Mouse (Mus musculus): ENCODE results near the gene E2f4. TPM values are rescaled to one million over a fixed set of nuclear protein-coding genes. Genes with fewer than 3 reads are reported as not detected.
"Not testable (repeated sequence)": the region's sequence is repeated elsewhere in the genome, so short reads cannot be mapped to it uniquely, and the experiment has no call there.

The E2f4 gene
- polyA plus RNA-seq, 1 experiment from 2014 or later, result 60.8 TPM

DNA sequence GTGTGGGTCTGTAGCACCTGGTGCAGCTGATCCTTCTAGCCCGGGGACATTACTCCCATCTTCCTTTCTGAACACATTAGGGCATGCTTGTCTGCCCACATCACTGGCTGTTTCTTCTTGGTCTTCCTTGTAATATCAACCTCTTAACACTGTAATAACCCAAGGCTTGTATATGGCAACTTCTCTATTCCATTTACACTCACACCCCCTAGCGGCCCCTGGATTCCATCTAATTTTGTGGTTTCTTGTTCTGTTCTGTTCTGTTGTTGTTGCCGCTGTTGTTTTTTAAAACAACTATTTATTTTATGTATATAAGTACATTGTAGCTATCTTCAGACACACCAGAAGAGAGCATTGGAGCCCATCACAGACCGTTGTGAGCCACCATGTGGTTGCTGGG, 10.6 kb upstream of the E2f4 start:
- Histone ChIP-seq H3K9me3 (replicated peaks) (no peaks in the 10 kb centered on the region), H3K27ac (ENCODE audit: poor library complexity, severe bottlenecking) (no peak overlapping the region), H3K4me1 (replicated peaks) (peaks cover 20% of the 10 kb centered on the region), H3K4me3 (no peak overlapping the region), H3K27me3 (replicated peaks) (peaks cover 29% of the 10 kb centered on the region), H3K4me2 (no peak overlapping the region), H3K36me3 (peaks cover 8% of the 10 kb centered on the region; the same call in 1 of the 2 replicates), H3K9ac (no peak overlapping the region)
- no peak for ATAC-seq (ENCODE audit: insufficient number of reproducible peaks, low FRiP score)
- 81% methylated on average over 4 of the region's 4 CpGs for WGBS

DNA sequence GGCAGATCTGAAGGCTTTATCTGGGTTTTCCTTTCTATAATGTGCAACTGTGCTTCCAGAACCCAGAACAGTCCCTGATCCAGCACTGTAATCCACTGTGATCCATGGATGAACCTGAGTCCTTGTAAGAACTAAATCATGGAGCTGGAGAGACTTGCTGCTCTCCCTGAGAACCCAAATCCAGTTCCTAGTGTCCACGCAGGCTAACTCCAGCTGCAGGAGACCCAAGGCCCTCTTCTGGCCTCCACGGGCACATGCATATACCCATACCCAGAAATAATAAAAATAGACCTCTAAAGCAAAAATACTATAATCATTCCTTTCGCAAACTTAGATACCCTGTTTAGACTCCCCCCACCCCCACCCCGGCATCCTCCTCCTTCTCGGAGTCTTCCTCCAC, 9.2 kb upstream of the E2f4 start:
- H3K4me1 ChIP-seq (replicated peaks), result peaks cover 20% of the 10 kb centered on the region
- H3K27ac ChIP-seq (ENCODE audit: poor library complexity, severe bottlenecking), result no peak overlapping the region
- no peak overlapping the region for H3K4me3 ChIP-seq
- no peak for ATAC-seq (ENCODE audit: insufficient number of reproducible peaks, low FRiP score)
- 88% methylated on average over 5 of the region's 5 CpGs for WGBS
- H3K4me2 ChIP-seq, result no peak overlapping the region
- H3K36me3 ChIP-seq, result peaks cover 6% of the 10 kb centered on the region; the same call in 1 of the 2 replicates
- H3K9me3 ChIP-seq (replicated peaks), result no peaks in the 10 kb centered on the region
- H3K9ac ChIP-seq, result no peak overlapping the region
- peaks cover 33% of the 10 kb centered on the region for H3K27me3 ChIP-seq (replicated peaks)

DNA sequence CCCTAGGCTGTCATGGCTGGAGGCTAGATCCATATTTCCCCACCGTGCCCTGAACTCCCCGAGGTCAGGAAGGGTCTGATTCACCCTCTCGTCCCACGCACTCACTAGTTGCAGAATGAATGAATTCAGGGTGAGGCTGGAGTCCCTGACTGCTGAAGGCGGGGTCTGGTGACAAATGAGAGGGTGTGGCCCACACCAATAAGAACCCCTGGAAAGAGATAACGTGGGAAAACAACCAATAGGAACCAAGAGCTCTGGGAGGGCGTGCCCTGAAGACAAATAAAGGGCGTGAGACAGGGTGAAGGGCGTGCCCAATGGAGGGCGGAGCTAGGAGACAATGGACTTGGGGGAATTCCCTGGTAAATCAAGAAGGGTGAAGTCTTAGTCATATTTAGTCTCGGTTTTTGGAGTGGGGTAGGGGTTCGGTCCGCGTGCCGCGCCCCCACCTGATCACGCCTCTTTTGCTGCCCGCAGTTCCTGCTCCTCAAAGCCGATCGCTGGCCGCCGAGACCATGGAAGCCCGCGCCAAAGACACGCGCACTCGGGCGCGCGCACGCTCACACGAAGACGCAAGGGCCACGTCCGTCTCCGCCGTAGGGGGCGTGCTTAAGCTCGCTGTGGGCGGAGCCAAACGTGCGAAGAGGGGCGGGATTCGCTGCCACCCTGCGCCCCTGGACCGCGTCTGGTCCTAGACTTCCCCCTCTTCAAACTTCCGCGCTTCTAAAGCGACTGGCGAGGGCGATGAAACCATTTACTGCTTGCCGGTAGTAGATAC, 8.3 kb upstream of the E2f4 start:
- H3K4me2 ChIP-seq, result peak overlapping the region; percentile 87
- no peaks in the 10 kb centered on the region for H3K9me3 ChIP-seq (replicated peaks)
- peaks cover 37% of the 10 kb centered on the region for H3K27me3 ChIP-seq (replicated peaks)
- H3K27ac ChIP-seq (ENCODE audit: poor library complexity, severe bottlenecking), result no peak overlapping the region
- peaks cover 6% of the 10 kb centered on the region; the same call in 1 of the 2 replicates for H3K36me3 ChIP-seq
- H3K4me3 ChIP-seq, result peak overlapping the region; percentile 57
- H3K9ac ChIP-seq, result peak overlapping the region; percentile 46
- peaks cover 20% of the 10 kb centered on the region for H3K4me1 ChIP-seq (replicated peaks)
- ATAC-seq (ENCODE audit: insufficient number of reproducible peaks, low FRiP score), result peak; percentile 92
- WGBS, result under 1% methylated on average over 53 of the region's 53 CpGs

DNA sequence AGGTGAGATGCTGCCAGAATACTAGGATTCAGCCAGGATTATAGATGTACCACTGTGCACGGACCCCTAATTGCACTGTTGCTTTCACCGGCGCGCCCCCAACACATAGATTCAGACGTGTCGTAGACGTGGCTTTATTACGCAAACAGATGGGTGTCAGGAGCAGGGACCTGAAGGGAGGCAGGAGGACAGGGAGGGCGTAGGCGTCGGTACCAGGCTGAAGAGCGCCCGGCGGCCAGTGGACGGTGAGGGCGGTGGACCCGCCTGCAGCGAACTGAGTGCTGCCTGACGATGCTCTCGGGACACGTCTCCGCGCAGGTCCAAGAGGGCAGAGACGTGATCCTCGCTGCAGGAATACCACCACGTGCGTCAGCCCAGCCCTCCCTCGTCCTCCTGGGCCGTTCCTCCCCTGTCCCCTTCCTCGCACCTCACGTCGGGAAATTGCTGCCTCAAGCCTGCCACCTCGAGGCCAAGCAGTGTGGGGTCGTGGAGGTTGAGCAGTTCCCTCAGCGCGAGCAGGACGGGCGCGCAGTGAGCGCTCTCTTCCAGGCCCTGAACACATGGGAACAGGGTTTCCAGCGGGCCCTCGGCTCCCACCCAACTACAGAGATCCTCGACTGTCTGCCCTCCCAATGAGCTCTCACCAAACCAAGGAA, 7.5 kb upstream of the E2f4 start, which contains the start of gene 4931428F04Rik:
Gene 4931428F04Rik (minus strand): TSS at position 60 of the 656 bp plus-strand sequence.
- peak within 1 kb of the TSS; percentile 46 for H3K9ac ChIP-seq
- H3K27me3 ChIP-seq (replicated peaks), result peaks cover 35% of the 10 kb centered on the region
- H3K4me3 ChIP-seq, result peak within 1 kb of the TSS; percentile 57
- peaks cover 24% of the 10 kb centered on the region for H3K4me1 ChIP-seq (replicated peaks)
- peaks cover 6% of the 10 kb centered on the region; the same call in 1 of the 2 replicates for H3K36me3 ChIP-seq
- no peaks in the 10 kb centered on the region for H3K9me3 ChIP-seq (replicated peaks)
- H3K4me2 ChIP-seq, result peak within 1 kb of the TSS; percentile 87
- H3K27ac ChIP-seq (ENCODE audit: poor library complexity, severe bottlenecking), result no peak within 1 kb of the TSS
- ATAC-seq (ENCODE audit: insufficient number of reproducible peaks, low FRiP score), result peak; percentile 43; the same call in 1 of the 2 replicates
- WGBS, result 3% methylated on average over 43 of the region's 43 CpGs

DNA sequence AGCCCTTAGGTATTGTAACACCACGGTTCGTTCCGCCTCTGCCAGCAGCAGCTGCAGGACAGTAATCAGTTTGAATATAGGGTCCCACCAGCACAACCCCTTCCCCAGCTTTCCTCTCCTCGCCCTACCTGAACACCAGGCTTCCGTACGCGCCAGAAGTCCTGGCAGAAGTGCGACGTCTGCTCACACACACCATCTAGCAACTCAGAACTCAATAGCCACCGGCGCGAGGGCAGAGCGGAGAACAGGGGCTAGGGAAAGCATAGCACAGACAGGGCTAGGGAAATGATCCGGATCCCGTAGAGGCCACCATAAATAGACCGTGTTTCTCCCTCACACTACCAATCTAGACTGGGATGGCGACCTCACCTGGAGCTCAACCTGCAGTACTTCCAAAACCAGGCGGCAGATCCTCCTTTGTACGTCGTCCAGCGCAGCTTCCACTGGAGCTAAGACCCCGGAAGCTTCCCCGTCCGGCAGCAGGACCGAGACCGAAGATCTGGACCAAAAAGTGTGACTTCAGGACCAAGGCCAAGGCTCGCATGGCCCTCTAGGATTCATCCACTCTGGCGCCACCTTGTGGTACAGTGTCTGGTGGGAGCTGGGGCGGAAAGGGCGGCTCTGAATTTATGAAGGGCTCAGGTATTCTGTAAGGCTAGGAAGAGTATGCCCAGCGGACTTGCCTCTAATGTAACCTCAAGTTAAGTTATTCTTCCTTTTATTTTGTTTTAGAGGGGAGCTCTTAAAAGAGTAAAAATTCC, 6.7 kb upstream of the E2f4 start:
- Histone ChIP-seq H3K9ac (no peak overlapping the region), H3K4me2 (peak overlapping the region; percentile 87), H3K9me3 (replicated peaks) (no peaks in the 10 kb centered on the region), H3K27ac (ENCODE audit: poor library complexity, severe bottlenecking) (no peak overlapping the region), H3K27me3 (replicated peaks) (peaks cover 27% of the 10 kb centered on the region), H3K36me3 (no peaks in the 10 kb centered on the region), H3K4me1 (replicated peaks) (peaks cover 27% of the 10 kb centered on the region), H3K4me3 (peak overlapping the region; percentile 57)
- ATAC-seq (ENCODE audit: insufficient number of reproducible peaks, low FRiP score), result no peak
- WGBS, result 9% methylated on average over 31 of the region's 31 CpGs

DNA sequence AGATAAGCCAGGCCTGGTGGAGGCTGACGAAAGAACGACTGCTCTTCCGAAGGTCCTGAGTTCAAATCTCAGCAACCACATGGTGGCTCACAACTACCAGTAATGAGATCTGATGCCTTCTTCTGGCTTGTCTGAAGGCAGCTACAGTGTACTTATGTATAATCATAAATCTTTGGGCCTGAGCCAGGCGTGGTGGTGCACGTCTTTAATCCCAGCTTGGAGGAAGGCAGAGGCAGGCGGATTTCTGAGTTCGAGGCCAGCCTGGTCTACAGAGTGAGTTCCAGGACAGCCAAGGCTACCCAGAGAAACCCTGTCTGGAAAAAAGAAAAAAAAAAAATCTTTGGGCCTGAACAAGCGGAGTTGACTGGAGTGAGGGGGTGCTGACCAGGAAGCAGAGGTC, 6.1 kb upstream of the E2f4 start:
- peaks cover 27% of the 10 kb centered on the region for H3K27me3 ChIP-seq (replicated peaks)
- not testable (repeated sequence) for H3K9me3 ChIP-seq (replicated peaks); H3K4me2 ChIP-seq; ATAC-seq (ENCODE audit: insufficient number of reproducible peaks, low FRiP score); H3K36me3 ChIP-seq; H3K27ac ChIP-seq (ENCODE audit: poor library complexity, severe bottlenecking); H3K9ac ChIP-seq; H3K4me3 ChIP-seq
- peaks cover 28% of the 10 kb centered on the region for H3K4me1 ChIP-seq (replicated peaks)
- WGBS, result 81% methylated on average over 8 of the region's 8 CpGs

DNA sequence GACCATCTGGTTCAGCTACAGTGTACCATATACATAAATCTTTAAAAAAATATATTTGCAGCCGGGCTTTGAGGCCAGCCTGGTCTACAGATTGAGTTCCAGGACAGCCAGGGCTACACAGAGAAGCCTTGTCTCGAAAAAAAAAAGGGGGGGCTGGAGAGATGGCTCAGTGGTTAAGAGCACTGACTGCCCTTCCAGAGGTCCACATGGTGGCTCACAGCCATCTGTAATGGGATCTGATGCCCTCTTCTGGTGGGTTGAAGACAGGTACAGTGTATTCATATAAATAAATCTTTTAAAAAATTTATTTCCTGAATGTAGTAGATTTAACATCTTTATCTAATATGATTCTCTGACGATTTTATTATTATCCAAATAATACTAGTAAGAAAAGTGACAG, 5.7 kb upstream of the E2f4 start:
- H3K9me3 ChIP-seq (replicated peaks); H3K27ac ChIP-seq (ENCODE audit: poor library complexity, severe bottlenecking); H3K4me3 ChIP-seq; H3K4me2 ChIP-seq; ATAC-seq (ENCODE audit: insufficient number of reproducible peaks, low FRiP score); H3K9ac ChIP-seq; H3K36me3 ChIP-seq: not testable (repeated sequence)
- Histone ChIP-seq H3K4me1 (replicated peaks) (peaks cover 32% of the 10 kb centered on the region), H3K27me3 (replicated peaks) (peaks cover 27% of the 10 kb centered on the region)
- WGBS, result 63% methylated on average over 3 of the region's 3 CpGs

DNA sequence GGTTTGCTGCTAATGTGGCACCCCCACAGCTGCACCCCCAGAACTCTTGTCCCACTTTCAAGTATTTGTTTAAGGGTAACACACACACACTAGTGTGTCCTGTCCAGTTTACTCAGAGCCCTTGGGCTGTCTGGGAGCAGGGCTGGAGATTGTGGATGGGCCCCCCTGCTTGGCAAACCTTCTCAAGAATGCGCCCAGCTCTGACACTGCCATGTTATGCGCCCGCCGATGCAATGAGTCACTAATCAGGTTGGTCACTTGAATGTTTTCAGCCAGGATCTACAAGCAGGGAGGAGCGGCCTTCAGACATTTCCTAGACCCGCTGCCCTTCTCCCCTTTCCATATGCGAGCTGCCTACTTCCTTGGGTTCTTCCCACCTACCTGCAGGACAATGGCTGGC, 5.0 kb upstream of the E2f4 start:
- WGBS, result 73% methylated on average over 7 of the region's 7 CpGs
- ATAC-seq (ENCODE audit: insufficient number of reproducible peaks, low FRiP score), result no peak

DNA sequence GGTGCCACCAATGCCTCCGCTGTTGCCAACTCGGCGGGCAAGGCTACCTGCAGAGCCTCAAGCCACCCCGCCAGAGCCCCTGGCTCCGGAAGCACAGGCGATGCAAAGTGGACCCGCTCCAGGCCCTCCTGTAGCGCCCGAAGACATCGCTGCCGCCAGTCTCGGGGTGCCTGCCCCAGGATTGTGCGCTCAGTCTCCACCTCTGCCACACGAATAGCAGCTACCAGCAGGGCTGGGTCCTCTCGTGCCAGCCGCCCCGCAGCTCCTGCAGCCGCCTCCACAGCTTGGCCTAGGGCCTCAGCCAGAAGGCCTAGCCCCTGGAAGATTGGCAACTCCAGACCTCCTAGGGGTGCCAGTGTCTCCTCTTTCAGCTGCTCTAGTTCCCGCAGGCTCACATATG, 4.1 kb upstream of the E2f4 start:
- Histone ChIP-seq H3K4me3 (no peak overlapping the region), H3K36me3 (no peaks in the 10 kb centered on the region), H3K27ac (ENCODE audit: poor library complexity, severe bottlenecking) (no peak overlapping the region), H3K4me2 (no peak overlapping the region), H3K9ac (no peak overlapping the region), H3K9me3 (replicated peaks) (no peaks in the 10 kb centered on the region), H3K27me3 (replicated peaks) (peaks cover 27% of the 10 kb centered on the region), H3K4me1 (replicated peaks) (peaks cover 38% of the 10 kb centered on the region)
- WGBS, result 60% methylated on average over 19 of the region's 19 CpGs
- ATAC-seq (ENCODE audit: insufficient number of reproducible peaks, low FRiP score), result no peak

More for the DNA sequence above, 5.0 kb upstream of the E2f4 start:
- Histone ChIP-seq H3K4me1 (replicated peaks) (peaks cover 35% of the 10 kb centered on the region), H3K27ac (ENCODE audit: poor library complexity, severe bottlenecking) (no peak overlapping the region), H3K9me3 (replicated peaks) (no peaks in the 10 kb centered on the region), H3K9ac (no peak overlapping the region), H3K36me3 (no peaks in the 10 kb centered on the region), H3K27me3 (replicated peaks) (peaks cover 27% of the 10 kb centered on the region), H3K4me3 (no peak overlapping the region), H3K4me2 (no peak overlapping the region)

DNA sequence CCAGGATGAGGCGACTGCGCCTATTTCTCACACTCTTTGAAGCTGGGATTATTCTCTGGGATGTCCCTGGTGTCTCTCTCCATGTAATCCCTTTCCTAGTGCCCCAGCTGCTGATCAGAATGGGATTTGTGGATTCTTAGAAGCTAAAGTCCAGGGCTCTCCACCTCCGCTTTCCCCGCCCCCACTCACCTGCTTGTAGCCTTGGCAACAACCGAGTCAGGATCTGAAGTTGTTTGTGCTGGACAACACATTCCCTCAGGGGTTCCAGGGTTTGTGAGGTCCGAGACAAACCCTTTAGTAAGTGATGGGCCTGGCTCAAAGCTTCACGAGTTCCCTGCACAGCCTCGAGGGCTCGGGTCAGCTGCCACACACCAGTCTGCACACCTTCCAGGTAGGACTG, 2.7 kb upstream of the E2f4 start:
- peak overlapping the region; percentile 32 for H3K4me3 ChIP-seq
- peaks cover 11% of the 10 kb centered on the region for H3K36me3 ChIP-seq
- peak overlapping the region; percentile 58 for H3K4me2 ChIP-seq
- H3K4me1 ChIP-seq (replicated peaks), result peaks cover 41% of the 10 kb centered on the region
- no peak for ATAC-seq (ENCODE audit: insufficient number of reproducible peaks, low FRiP score)
- H3K9ac ChIP-seq, result peak overlapping the region; percentile 58; the same call in 1 of the 2 replicates
- 56% methylated on average over 9 of the region's 9 CpGs for WGBS
- no peak overlapping the region for H3K27ac ChIP-seq (ENCODE audit: poor library complexity, severe bottlenecking)
- peaks cover 27% of the 10 kb centered on the region for H3K27me3 ChIP-seq (replicated peaks)
- H3K9me3 ChIP-seq (replicated peaks), result no peaks in the 10 kb centered on the region

DNA sequence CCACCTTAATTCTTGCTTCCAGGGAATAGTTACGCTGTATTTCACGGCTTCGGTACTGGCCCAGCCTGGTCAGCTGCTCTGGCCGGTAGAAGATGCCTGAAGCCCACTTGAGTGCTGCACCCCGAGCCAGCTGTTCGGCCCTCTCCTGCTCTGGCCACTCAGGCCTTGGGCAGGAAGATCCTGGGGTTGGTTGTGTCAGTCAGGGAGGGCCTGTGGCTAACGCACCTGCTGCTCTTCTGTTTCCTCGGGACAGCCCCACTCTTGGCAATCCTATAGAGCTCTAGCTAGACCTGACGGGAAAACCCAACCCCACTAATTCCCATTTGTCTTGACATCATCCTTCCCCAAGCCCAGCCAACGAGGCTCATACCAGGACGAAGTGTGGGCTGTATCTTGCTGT, 2.2 kb upstream of the E2f4 start:
- H3K9ac ChIP-seq, result peak overlapping the region; percentile 58; the same call in 1 of the 2 replicates
- peak overlapping the region; percentile 45 for H3K27ac ChIP-seq (ENCODE audit: poor library complexity, severe bottlenecking)
- no peak for ATAC-seq (ENCODE audit: insufficient number of reproducible peaks, low FRiP score)
- peaks cover 16% of the 10 kb centered on the region for H3K36me3 ChIP-seq
- no peaks in the 10 kb centered on the region for H3K9me3 ChIP-seq (replicated peaks)
- H3K4me1 ChIP-seq (replicated peaks), result peaks cover 38% of the 10 kb centered on the region
- H3K27me3 ChIP-seq (replicated peaks), result peaks cover 24% of the 10 kb centered on the region
- H3K4me2 ChIP-seq, result peak overlapping the region; percentile 58
- peak overlapping the region; percentile 32 for H3K4me3 ChIP-seq
- 60% methylated on average over 11 of the region's 11 CpGs for WGBS
